Mouse (Mus musculus): ENCODE results near the gene Rftn1. TPM values are rescaled to one million over a fixed set of nuclear protein-coding genes. Genes with fewer than 3 reads are reported as not detected.

The Rftn1 gene
- polyA plus RNA-seq, 1 experiment from 2014 or later = 9.7 TPM

- no peak overlapping the region for H3K9ac ChIP-seq (ENCODE audit: low read length)
Measured at GRCm38 (mm10) chr17:50054586-50054985, 135.9 kb downstream of the Rftn1 start.

GRCm38 (mm10) chr17:50053961-50054360 lies 136.5 kb downstream of the Rftn1 start:
- DNase-seq (ENCODE audit: low spot score) (no peak), ATAC-seq (replicated peaks; ENCODE audit: low FRiP score, low TSS enrichment, low read depth) (no peak)
- Histone ChIP-seq H3K4me2 (ENCODE audit: low read length) (no peak overlapping the region), H3K36me3 (ENCODE audit: control insufficient read depth, insufficient read depth, low read length) (no peaks in the 10 kb centered on the region), H3K4me3 (ENCODE audit: low read depth, low read length) (no peak overlapping the region), H3K27ac (ENCODE audit: low read depth) (no peak overlapping the region), H3K9ac (ENCODE audit: low read length) (no peak overlapping the region), H3K4me1 (replicated peaks; ENCODE audit: control insufficient read depth, insufficient read depth, low read length) (no peaks in the 10 kb centered on the region), H3K27me3 (replicated peaks; ENCODE audit: control insufficient read depth, insufficient read depth, low read length) (no peaks in the 10 kb centered on the region), H3K9me3 (ENCODE audit: control insufficient read depth, low read length) (no peaks in the 10 kb centered on the region)
- WGBS = 100% methylated on average over 1 of the region's 1 CpGs

More at GRCm38 (mm10) chr17:50054586-50054985, 135.9 kb downstream of the Rftn1 start:
- no peaks in the 10 kb centered on the region for H3K4me1 ChIP-seq (replicated peaks; ENCODE audit: control insufficient read depth, insufficient read depth, low read length)
- no peak overlapping the region for H3K4me3 ChIP-seq (ENCODE audit: low read depth, low read length)
- ATAC-seq (replicated peaks; ENCODE audit: low FRiP score, low TSS enrichment, low read depth) (no peak), DNase-seq (ENCODE audit: low spot score) (no peak)
- no peaks in the 10 kb centered on the region for H3K9me3 ChIP-seq (ENCODE audit: control insufficient read depth, low read length)
- H3K36me3 ChIP-seq (ENCODE audit: control insufficient read depth, insufficient read depth, low read length) = no peaks in the 10 kb centered on the region
- H3K27ac ChIP-seq (ENCODE audit: low read depth) = no peak overlapping the region
- no peaks in the 10 kb centered on the region for H3K27me3 ChIP-seq (replicated peaks; ENCODE audit: control insufficient read depth, insufficient read depth, low read length)
- no peak overlapping the region for H3K4me2 ChIP-seq (ENCODE audit: low read length)
- WGBS = 84% methylated on average over 7 of the region's 7 CpGs

- H3K9ac ChIP-seq (ENCODE audit: low read length) = no peak overlapping the region
- H3K4me1 ChIP-seq (replicated peaks; ENCODE audit: control insufficient read depth, insufficient read depth, low read length) = no peaks in the 10 kb centered on the region
- no peaks in the 10 kb centered on the region for H3K9me3 ChIP-seq (ENCODE audit: control insufficient read depth, low read length)
- H3K4me3 ChIP-seq (ENCODE audit: low read depth, low read length) = no peak overlapping the region
- H3K36me3 ChIP-seq (ENCODE audit: control insufficient read depth, insufficient read depth, low read length) = no peaks in the 10 kb centered on the region
- H3K27ac ChIP-seq (ENCODE audit: low read depth) = no peak overlapping the region
- WGBS = 48% methylated on average over 7 of the region's 7 CpGs
- ATAC-seq (replicated peaks; ENCODE audit: low FRiP score, low TSS enrichment, low read depth) (no peak), DNase-seq (ENCODE audit: low spot score) (no peak)
- no peak overlapping the region for H3K4me2 ChIP-seq (ENCODE audit: low read length)
- H3K27me3 ChIP-seq (replicated peaks; ENCODE audit: control insufficient read depth, insufficient read depth, low read length) = no peaks in the 10 kb centered on the region
Measured at GRCm38 (mm10) chr17:50052741-50053468, 137.6 kb downstream of the Rftn1 start.

- H3K9me3 ChIP-seq (ENCODE audit: control insufficient read depth, low read length) = no peaks in the 10 kb centered on the region
- ATAC-seq (replicated peaks; ENCODE audit: low FRiP score, low TSS enrichment, low read depth) = no peak
- H3K4me1 ChIP-seq (replicated peaks; ENCODE audit: control insufficient read depth, insufficient read depth, low read length) = no peaks in the 10 kb centered on the region
- no peak overlapping the region for H3K4me2 ChIP-seq (ENCODE audit: low read length)
- H3K9ac ChIP-seq (ENCODE audit: low read length) = no peak overlapping the region
- H3K27me3 ChIP-seq (replicated peaks; ENCODE audit: control insufficient read depth, insufficient read depth, low read length) = no peaks in the 10 kb centered on the region
- H3K4me3 ChIP-seq (ENCODE audit: low read depth, low read length) = no peak overlapping the region
- DNase-seq (ENCODE audit: low spot score) = no peak
- H3K27ac ChIP-seq (ENCODE audit: low read depth) = no peak overlapping the region
- WGBS = 85% methylated on average over 9 of the region's 9 CpGs
- no peaks in the 10 kb centered on the region for H3K36me3 ChIP-seq (ENCODE audit: control insufficient read depth, insufficient read depth, low read length)
Measured at GRCm38 (mm10) chr17:50050456-50050855, 140.0 kb downstream of the Rftn1 start.

- no peak for DNase-seq (ENCODE audit: low spot score)
- Histone ChIP-seq H3K36me3 (ENCODE audit: control insufficient read depth, insufficient read depth, low read length) (no peaks in the 10 kb centered on the region), H3K4me2 (ENCODE audit: low read length) (no peak overlapping the region)
Measured at GRCm38 (mm10) chr17:50048209-50048608, 142.3 kb downstream of the Rftn1 start.

GRCm38 (mm10) chr17:50047182-50047581 lies 143.3 kb downstream of the Rftn1 start:
- no peaks in the 10 kb centered on the region for H3K4me1 ChIP-seq (replicated peaks; ENCODE audit: control insufficient read depth, insufficient read depth, low read length)
- DNase-seq (ENCODE audit: low spot score) (no peak), ATAC-seq (replicated peaks; ENCODE audit: low FRiP score, low TSS enrichment, low read depth) (no peak)
- no peak overlapping the region for H3K4me2 ChIP-seq (ENCODE audit: low read length)
- no peak overlapping the region for H3K4me3 ChIP-seq (ENCODE audit: low read depth, low read length)
- H3K27me3 ChIP-seq (replicated peaks; ENCODE audit: control insufficient read depth, insufficient read depth, low read length) = no peaks in the 10 kb centered on the region
- no peaks in the 10 kb centered on the region for H3K36me3 ChIP-seq (ENCODE audit: control insufficient read depth, insufficient read depth, low read length)
- H3K9me3 ChIP-seq (ENCODE audit: control insufficient read depth, low read length) = no peaks in the 10 kb centered on the region
- no peak overlapping the region for H3K9ac ChIP-seq (ENCODE audit: low read length)
- no peak overlapping the region for H3K27ac ChIP-seq (ENCODE audit: low read depth)
- 92% methylated on average over 12 of the region's 12 CpGs for WGBS

More at GRCm38 (mm10) chr17:50048209-50048608, 142.3 kb downstream of the Rftn1 start:
- WGBS = 40% methylated on average over 9 of the region's 9 CpGs
- H3K27me3 ChIP-seq (replicated peaks; ENCODE audit: control insufficient read depth, insufficient read depth, low read length) = no peaks in the 10 kb centered on the region
- no peak overlapping the region for H3K9ac ChIP-seq (ENCODE audit: low read length)
- no peak for ATAC-seq (replicated peaks; ENCODE audit: low FRiP score, low TSS enrichment, low read depth)
- no peaks in the 10 kb centered on the region for H3K9me3 ChIP-seq (ENCODE audit: control insufficient read depth, low read length)
- no peak overlapping the region for H3K4me3 ChIP-seq (ENCODE audit: low read depth, low read length)
- no peak overlapping the region for H3K27ac ChIP-seq (ENCODE audit: low read depth)
- no peaks in the 10 kb centered on the region for H3K4me1 ChIP-seq (replicated peaks; ENCODE audit: control insufficient read depth, insufficient read depth, low read length)

- 86% methylated on average over 3 of the region's 3 CpGs for WGBS
- Histone ChIP-seq H3K27ac (ENCODE audit: low read depth) (no peak overlapping the region), H3K36me3 (ENCODE audit: control insufficient read depth, insufficient read depth, low read length) (no peaks in the 10 kb centered on the region), H3K4me2 (ENCODE audit: low read length) (no peak overlapping the region), H3K9me3 (ENCODE audit: control insufficient read depth, low read length) (no peaks in the 10 kb centered on the region), H3K4me1 (replicated peaks; ENCODE audit: control insufficient read depth, insufficient read depth, low read length) (no peaks in the 10 kb centered on the region), H3K27me3 (replicated peaks; ENCODE audit: control insufficient read depth, insufficient read depth, low read length) (no peaks in the 10 kb centered on the region), H3K4me3 (ENCODE audit: low read depth, low read length) (no peak overlapping the region), H3K9ac (ENCODE audit: low read length) (no peak overlapping the region)
- DNase-seq (ENCODE audit: low spot score) = no peak
- no peak for ATAC-seq (replicated peaks; ENCODE audit: low FRiP score, low TSS enrichment, low read depth)
Measured at GRCm38 (mm10) chr17:50040727-50041410, 149.6 kb downstream of the Rftn1 start.

GRCm38 (mm10) chr17:50037882-50038665 lies 152.4 kb downstream of the Rftn1 start:
- no peak overlapping the region for H3K4me2 ChIP-seq (ENCODE audit: low read length)
- H3K27me3 ChIP-seq (replicated peaks; ENCODE audit: control insufficient read depth, insufficient read depth, low read length) = no peaks in the 10 kb centered on the region
- no peaks in the 10 kb centered on the region for H3K4me1 ChIP-seq (replicated peaks; ENCODE audit: control insufficient read depth, insufficient read depth, low read length)
- H3K27ac ChIP-seq (ENCODE audit: low read depth) = no peak overlapping the region
- DNase-seq (ENCODE audit: low spot score) (no peak), ATAC-seq (replicated peaks; ENCODE audit: low FRiP score, low TSS enrichment, low read depth) (no peak)
- 83% methylated on average over 10 of the region's 10 CpGs for WGBS
- no peaks in the 10 kb centered on the region for H3K36me3 ChIP-seq (ENCODE audit: control insufficient read depth, insufficient read depth, low read length)
- H3K9ac ChIP-seq (ENCODE audit: low read length) = no peak overlapping the region
- H3K9me3 ChIP-seq (ENCODE audit: control insufficient read depth, low read length) = no peaks in the 10 kb centered on the region
- no peak overlapping the region for H3K4me3 ChIP-seq (ENCODE audit: low read depth, low read length)

Measured in intestine, embryonic 14.5 days (tissue).